Mouse (Mus musculus) ES-E14 (cell line): ENCODE data around the gene Mrpl20.

Experiments
- CHD2 ChIP-seq: IDR thresholded peaks from 2 replicates; pipeline ENCODE4 v1.6.1; 2014; ENCODE audit warnings: mild to moderate bottlenecking, low read depth, low read length, inconsistent platforms
- HCFC1 ChIP-seq: IDR thresholded peaks from 2 replicates; pipeline ENCODE4 v1.6.1; 2012; ENCODE audit warnings: low read length, inconsistent platforms, borderline replicate concordance; ENCODE audit not compliant: insufficient read depth
- MAFK ChIP-seq: IDR thresholded peaks from 2 replicates; pipeline ENCODE4 v1.6.1; 2014; ENCODE audit warnings: mild to moderate bottlenecking, low read depth, low read length, inconsistent platforms; ENCODE audit not compliant: insufficient read depth
- ZC3H11A ChIP-seq: IDR thresholded peaks from 2 replicates; pipeline ENCODE4 v1.6.1; 2012; ENCODE audit warnings: low read depth, mild to moderate bottlenecking, inconsistent platforms, low read length, borderline replicate concordance
- ZNF384 ChIP-seq: IDR thresholded peaks from 2 replicates; pipeline ENCODE4 v1.6.1; 2012; ENCODE audit warnings: low read depth, low read length, inconsistent platforms

GRCm38 (mm10) chr4:155821025-155821424, 18.3 kb downstream of the Mrpl20 start:
- TF ChIP-seq CHD2 (no peak), ZNF384 (peak; percentile 45), HCFC1 (no peak), MAFK (no peak), ZC3H11A (no peak)
